Mouse (Mus musculus) intestine, postnatal 0 days (tissue): ENCODE measurements at regions not wholly inside any gene's neighbourhood (a gene's known extent, or its start where the extent isn't known, plus 50 kb on each side); places are given as distances from the start of the nearest gene placed in this dataset.
"Not testable (repeated sequence)": the region's sequence is repeated elsewhere in the genome, so short reads cannot be mapped to it uniquely, and the experiment has no call there.

Experiments
- ATAC-seq: fragments of 200-750 bp; cut with Nextera tagmentation; 2 replicates; pipeline ENCODE4 v1.8.0; 2017; ENCODE audit warnings: mild to moderate bottlenecking, moderate TSS enrichment, moderate library complexity
- H3K27ac ChIP-seq: fragments of 300-500 bp; sonication (generic); 2 replicates; pipeline ENCODE4 v1.5.1; 2014; ENCODE audit warnings: mild to moderate bottlenecking, low read depth, low read length, moderate library complexity
- H3K27me3 ChIP-seq: fragments of 300-500 bp; sonication (generic); replicated peaks from 2 replicates; pipeline ENCODE4 v1.6.1; 2014; ENCODE audit warnings: low read length, mixed read lengths; ENCODE audit not compliant: control insufficient read depth, insufficient read depth
- H3K36me3 ChIP-seq: fragments of 300-500 bp; sonication (generic); 2 replicates; pipeline ENCODE4 v1.6.1; 2014; ENCODE audit warnings: mild to moderate bottlenecking, moderate library complexity; ENCODE audit not compliant: control insufficient read depth, insufficient read depth
- H3K4me1 ChIP-seq: fragments of 300-500 bp; sonication (generic); replicated peaks from 2 replicates; pipeline ENCODE4 v1.6.1; 2014; ENCODE audit warnings: antibody characterized with exemption, low read length, mixed read lengths; ENCODE audit not compliant: control insufficient read depth, insufficient read depth
- H3K4me2 ChIP-seq: fragments of 300-500 bp; sonication (generic); replicated peaks from 2 replicates; pipeline ENCODE4 v1.6.1; 2014; ENCODE audit warnings: low read depth, mild to moderate bottlenecking, moderate library complexity
- H3K4me3 ChIP-seq: fragments of 300-500 bp; sonication (generic); 2 replicates; pipeline ENCODE4 v1.5.1; 2014; ENCODE audit warnings: low read depth, low read length
- H3K9ac ChIP-seq: fragments of 300-500 bp; sonication (generic); 2 replicates; pipeline ENCODE4 v1.6.1; 2014; ENCODE audit warnings: mild to moderate bottlenecking, low read depth, low read length
- H3K9me3 ChIP-seq: fragments of 300-500 bp; sonication (generic); 2 replicates; pipeline ENCODE4 v1.6.1; 2016; ENCODE audit warnings: mixed run types; ENCODE audit not compliant: control insufficient read depth
- CTCF ChIP-seq: sonication (generic); IDR thresholded peaks from 2 replicates; pipeline ENCODE4 v1.5.1; 2016; ENCODE audit warnings: low read depth, mild to moderate bottlenecking, control low read depth, antibody characterized with exemption, moderate library complexity
- WGBS: fragments of 180-500 bp; shearing (Covaris S2); extraction: QIAGEN DNeasy Blood & Tissue Kit; methylation state at CpG from one replicate; pipeline ENCODE4 v1.1.7; 2014; 5-methylcytosine and 5-hydroxymethylcytosine counted together

DNA sequence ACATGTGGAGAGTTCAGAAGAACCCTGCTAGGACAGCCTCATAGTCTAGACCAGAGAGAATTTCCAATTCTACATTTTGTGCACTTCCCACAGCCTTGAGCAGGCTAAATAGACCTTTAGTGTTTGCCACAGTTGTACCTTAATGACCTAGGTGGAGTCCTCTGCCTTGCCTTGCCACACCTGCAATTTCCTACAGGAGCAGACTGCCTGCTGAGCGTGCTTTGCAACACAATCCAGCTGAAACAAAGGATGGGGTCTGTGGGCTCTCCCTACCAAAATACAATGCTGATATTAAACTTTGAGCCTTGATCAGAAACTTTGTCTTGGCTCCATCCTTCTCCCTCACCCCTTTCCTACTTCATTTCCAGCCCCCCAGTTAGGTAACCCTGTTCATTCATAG is 326.0 kb upstream of the Snx7 start:
- no peaks in the 10 kb centered on the region for H3K36me3 ChIP-seq
- H3K9me3 ChIP-seq = no peaks in the 10 kb centered on the region
- no peak for ATAC-seq
- no peak overlapping the region for H3K4me3 ChIP-seq
- no peak overlapping the region for H3K27ac ChIP-seq
- no peaks in the 10 kb centered on the region for H3K4me1 ChIP-seq
- H3K4me2 ChIP-seq = no peak overlapping the region
- WGBS = 33% methylated on average over 1 of the region's 1 CpGs
- TF ChIP-seq CTCF = no peak
- H3K9ac ChIP-seq = no peak overlapping the region
- no peaks in the 10 kb centered on the region for H3K27me3 ChIP-seq

DNA sequence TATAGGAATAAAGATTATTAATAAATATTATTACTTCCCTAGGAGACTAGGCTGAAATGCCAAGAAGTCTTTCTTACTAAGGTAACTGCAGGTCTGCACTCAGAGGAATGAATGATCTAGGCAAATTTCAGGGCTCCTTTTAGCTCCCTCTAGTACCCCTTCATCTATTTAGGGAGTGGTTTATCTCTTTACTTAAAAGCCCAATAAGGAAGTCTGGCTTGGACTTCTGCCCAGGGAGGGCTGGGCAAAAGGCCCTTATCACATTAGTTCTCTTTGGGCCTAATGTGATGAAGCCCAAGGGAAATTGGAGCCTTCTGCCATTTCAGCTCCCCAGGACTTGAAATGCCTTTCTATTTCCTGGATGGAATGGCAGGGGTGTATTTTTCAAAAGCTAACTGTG is 320.6 kb upstream of the Snx7 start:
- H3K27me3 ChIP-seq = no peaks in the 10 kb centered on the region
- no peaks in the 10 kb centered on the region for H3K4me1 ChIP-seq
- no peaks in the 10 kb centered on the region for H3K36me3 ChIP-seq
- no peak overlapping the region for H3K9ac ChIP-seq
- TF ChIP-seq CTCF = no peak
- no peak for ATAC-seq
- H3K4me3 ChIP-seq = no peak overlapping the region
- no peak overlapping the region for H3K27ac ChIP-seq
- H3K9me3 ChIP-seq = no peaks in the 10 kb centered on the region
- H3K4me2 ChIP-seq = no peak overlapping the region

DNA sequence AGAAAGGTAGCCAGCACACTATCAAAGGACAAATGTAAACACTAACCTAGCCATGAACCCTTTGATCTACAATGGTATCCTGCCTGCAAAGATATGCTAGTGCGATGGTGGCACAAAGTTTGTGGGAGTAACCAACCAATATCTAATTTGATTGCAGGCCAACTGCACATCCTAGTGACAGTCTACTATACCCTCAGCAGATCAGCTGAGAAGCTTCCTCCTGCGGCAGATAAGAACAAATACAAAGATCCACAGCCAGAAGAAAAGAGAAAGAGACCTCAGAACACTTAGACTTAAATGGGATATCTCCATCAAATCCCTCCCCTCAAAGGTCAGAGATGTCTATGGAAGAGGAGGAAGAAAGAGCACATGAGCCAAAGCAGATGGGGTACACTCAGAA is 308.7 kb upstream of the Snx7 start:
- no peak overlapping the region for H3K4me2 ChIP-seq
- no peaks in the 10 kb centered on the region for H3K4me1 ChIP-seq
- no peaks in the 10 kb centered on the region for H3K27me3 ChIP-seq
- WGBS = 83% methylated on average over 2 of the region's 2 CpGs
- no peaks in the 10 kb centered on the region for H3K9me3 ChIP-seq
- H3K27ac ChIP-seq = no peak overlapping the region
- no peak for TF ChIP-seq CTCF
- no peak overlapping the region for H3K4me3 ChIP-seq
- no peaks in the 10 kb centered on the region for H3K36me3 ChIP-seq
- ATAC-seq = no peak
- no peak overlapping the region for H3K9ac ChIP-seq

DNA sequence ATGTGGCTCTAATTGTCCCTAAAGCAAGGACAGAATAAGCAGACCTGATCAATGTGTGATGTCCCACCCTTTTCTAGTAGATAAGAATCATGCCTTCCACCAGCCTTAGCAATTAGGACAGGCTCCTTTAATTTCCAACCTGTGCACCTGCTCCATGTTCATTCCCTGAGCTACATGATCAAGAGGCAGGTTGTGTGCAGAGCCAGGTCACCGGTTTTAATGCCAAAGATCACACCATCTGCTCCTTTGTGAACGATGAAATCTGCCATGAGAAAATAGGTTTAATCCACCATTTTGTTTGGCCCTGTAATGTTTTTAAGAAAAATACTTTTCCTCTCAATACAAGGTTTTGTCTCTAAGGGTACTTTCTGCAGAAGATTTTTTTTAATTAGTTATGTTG is 294.2 kb upstream of the Snx7 start:
- TF ChIP-seq CTCF = no peak
- no peak overlapping the region for H3K9ac ChIP-seq
- ATAC-seq = no peak
- H3K9me3 ChIP-seq = no peaks in the 10 kb centered on the region
- no peak overlapping the region for H3K4me2 ChIP-seq
- H3K4me3 ChIP-seq = no peak overlapping the region
- H3K27me3 ChIP-seq = no peaks in the 10 kb centered on the region
- H3K4me1 ChIP-seq = no peaks in the 10 kb centered on the region
- WGBS = 88% methylated on average over 2 of the region's 2 CpGs
- H3K36me3 ChIP-seq = no peaks in the 10 kb centered on the region
- no peak overlapping the region for H3K27ac ChIP-seq

DNA sequence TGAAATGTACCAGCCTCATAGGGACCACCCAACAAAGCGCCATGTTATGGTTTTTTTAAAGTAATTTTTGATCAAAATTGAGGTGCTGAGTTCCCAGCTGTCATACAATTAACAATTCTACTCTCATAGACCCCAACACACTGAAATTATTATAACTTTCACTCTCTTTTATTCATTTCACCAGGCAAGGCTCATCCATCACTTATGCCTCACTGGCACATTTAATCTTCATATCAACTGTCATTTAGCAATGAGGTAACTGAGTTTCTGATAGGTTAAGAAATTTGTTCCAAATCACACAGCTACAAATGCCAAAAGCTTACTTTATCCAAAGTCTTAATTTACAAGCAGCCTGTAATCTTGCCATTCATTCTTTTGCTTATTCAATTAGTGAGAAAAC is 276.1 kb upstream of the Snx7 start:
- Histone ChIP-seq H3K9ac (no peak overlapping the region), H3K27ac (no peak overlapping the region), H3K4me2 (no peak overlapping the region), H3K9me3 (no peaks in the 10 kb centered on the region), H3K4me3 (no peak overlapping the region), H3K4me1 (no peaks in the 10 kb centered on the region), H3K36me3 (no peaks in the 10 kb centered on the region), H3K27me3 (no peaks in the 10 kb centered on the region)
- WGBS = 86% methylated on average over 1 of the region's 1 CpGs
- no peak for ATAC-seq
- TF ChIP-seq CTCF = no peak

DNA sequence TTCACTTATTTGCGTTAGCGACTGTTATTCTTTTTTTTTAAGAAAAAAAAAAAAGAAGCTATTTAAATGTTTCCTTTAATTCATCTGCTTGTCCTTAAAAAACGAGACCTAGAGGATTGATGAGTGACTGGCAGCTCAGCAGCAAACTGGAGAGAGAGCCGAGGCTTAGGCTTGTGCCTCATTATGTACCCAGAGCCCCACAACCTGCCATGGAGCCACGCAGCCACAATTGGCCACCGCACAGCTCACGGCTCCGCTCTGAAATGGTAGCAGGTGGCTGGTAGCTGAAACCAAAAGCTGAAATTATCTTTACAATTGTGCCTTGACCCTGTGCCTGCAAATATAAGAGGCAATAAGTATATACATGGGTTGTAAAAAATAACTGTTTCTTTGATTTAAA is 273.0 kb upstream of the Snx7 start:
- no peak overlapping the region for H3K4me2 ChIP-seq
- H3K4me3 ChIP-seq = no peak overlapping the region
- TF ChIP-seq CTCF = no peak
- no peak for ATAC-seq
- H3K4me1 ChIP-seq = no peaks in the 10 kb centered on the region
- 82% methylated on average over 8 of the region's 8 CpGs for WGBS
- no peaks in the 10 kb centered on the region for H3K9me3 ChIP-seq
- no peaks in the 10 kb centered on the region for H3K36me3 ChIP-seq
- H3K9ac ChIP-seq = no peak overlapping the region
- H3K27me3 ChIP-seq = no peaks in the 10 kb centered on the region
- H3K27ac ChIP-seq = no peak overlapping the region

DNA sequence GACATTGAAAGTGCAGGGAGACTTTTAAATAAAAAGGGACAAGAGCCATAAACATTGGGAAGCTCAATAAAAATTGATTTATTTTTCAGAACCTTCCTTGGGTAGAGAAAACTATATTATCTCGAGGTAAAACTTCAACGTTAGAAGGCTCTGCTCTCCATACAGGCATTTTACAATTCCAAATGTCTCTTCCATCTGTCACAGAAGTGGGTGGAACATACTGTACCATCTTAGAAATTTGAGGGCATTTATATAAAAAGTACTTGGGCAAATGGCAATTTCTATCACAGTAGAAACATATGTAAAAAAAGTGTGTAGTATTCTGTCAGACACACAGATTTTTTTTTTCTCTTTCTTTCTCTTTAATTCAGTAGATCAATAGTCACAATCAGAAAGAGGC is 271.4 kb upstream of the Snx7 start:
- WGBS = 41% methylated on average over 2 of the region's 2 CpGs

DNA sequence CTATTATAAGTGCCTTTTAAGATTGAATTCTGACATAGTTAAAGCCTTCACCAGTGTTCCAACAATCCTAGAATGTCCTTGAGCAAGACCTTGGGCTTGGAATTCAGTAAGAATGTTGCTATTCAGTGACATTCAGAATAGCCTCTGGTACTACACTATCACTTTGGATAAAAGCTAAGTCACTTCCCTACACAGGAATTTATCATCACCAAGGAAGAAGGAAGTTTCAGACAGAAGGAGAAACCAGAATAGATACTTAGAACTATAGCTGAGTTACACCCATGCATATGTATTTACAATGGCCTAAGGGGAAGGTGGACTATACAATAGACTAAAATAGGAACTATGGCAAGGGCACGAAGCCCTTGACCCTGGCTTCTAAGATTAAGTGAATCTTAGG is 259.6 kb upstream of the Snx7 start:
- not testable (repeated sequence) for H3K4me2 ChIP-seq, H3K27ac ChIP-seq, H3K9me3 ChIP-seq, ATAC-seq, H3K36me3 ChIP-seq, H3K4me3 ChIP-seq, H3K9ac ChIP-seq, H3K27me3 ChIP-seq, H3K4me1 ChIP-seq
- WGBS = 73% methylated on average over 1 of the region's 1 CpGs

More for the DNA sequence above, 271.4 kb upstream of the Snx7 start:
- no peak for ATAC-seq
- TF ChIP-seq CTCF = no peak
- no peaks in the 10 kb centered on the region for H3K9me3 ChIP-seq
- H3K4me3 ChIP-seq = no peak overlapping the region
- H3K27me3 ChIP-seq = no peaks in the 10 kb centered on the region
- no peaks in the 10 kb centered on the region for H3K36me3 ChIP-seq
- H3K4me1 ChIP-seq = no peaks in the 10 kb centered on the region
- H3K27ac ChIP-seq = no peak overlapping the region
- no peak overlapping the region for H3K4me2 ChIP-seq
- H3K9ac ChIP-seq = no peak overlapping the region
